Mouse (Mus musculus): ENCODE measurements around the gene Fbxo36. TPM values are rescaled to one million over a fixed set of nuclear protein-coding genes. Genes with fewer than 3 reads are reported as not detected.

Gene Fbxo36
- polyA plus RNA-seq, 1 experiment from 2014 or later = 9.4 TPM

DNA sequence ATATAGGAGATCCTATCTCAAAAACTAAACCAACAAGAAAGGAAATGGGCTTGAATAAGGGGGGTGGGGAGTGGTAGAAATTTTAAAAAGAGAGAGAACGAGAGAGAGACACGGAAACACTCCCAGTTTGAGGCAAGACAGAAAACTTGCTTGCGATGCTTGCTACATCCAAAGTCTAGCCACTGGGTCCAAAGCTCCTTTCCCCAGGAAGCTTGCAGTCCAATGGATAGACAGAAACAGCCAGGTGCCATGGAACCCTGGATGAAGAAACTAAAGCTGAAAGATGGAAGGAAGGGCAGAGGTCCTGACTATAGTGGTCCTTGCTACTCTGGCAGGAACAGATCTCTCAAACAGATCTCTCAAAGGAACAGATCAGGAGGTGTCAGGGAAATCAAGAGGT lies 8.7 kb downstream of the Fbxo36 start:
- no peak for TF ChIP-seq CTCF (IDR thresholded peaks at IDR 0.05; ENCODE audit: low read depth)
- Histone ChIP-seq H3K27ac (ENCODE audit: low read depth) (no peak overlapping the region), H3K36me3 (ENCODE audit: insufficient read depth) (no peaks in the 10 kb centered on the region), H3K27me3 (ENCODE audit: insufficient read depth, low read length) (no peaks in the 10 kb centered on the region), H3K9me3 (ENCODE audit: low read depth, low read length) (no peaks in the 10 kb centered on the region), H3K4me2 (no peak overlapping the region), H3K4me3 (ENCODE audit: low read depth, low read length) (no peak overlapping the region), H3K4me1 (ENCODE audit: insufficient read depth) (no peaks in the 10 kb centered on the region), H3K9ac (no peak overlapping the region)
- DNase-seq (no peak), ATAC-seq (ENCODE audit: insufficient read depth) (no peak)
- WGBS = 93% methylated on average over 3 of the region's 3 CpGs

DNA sequence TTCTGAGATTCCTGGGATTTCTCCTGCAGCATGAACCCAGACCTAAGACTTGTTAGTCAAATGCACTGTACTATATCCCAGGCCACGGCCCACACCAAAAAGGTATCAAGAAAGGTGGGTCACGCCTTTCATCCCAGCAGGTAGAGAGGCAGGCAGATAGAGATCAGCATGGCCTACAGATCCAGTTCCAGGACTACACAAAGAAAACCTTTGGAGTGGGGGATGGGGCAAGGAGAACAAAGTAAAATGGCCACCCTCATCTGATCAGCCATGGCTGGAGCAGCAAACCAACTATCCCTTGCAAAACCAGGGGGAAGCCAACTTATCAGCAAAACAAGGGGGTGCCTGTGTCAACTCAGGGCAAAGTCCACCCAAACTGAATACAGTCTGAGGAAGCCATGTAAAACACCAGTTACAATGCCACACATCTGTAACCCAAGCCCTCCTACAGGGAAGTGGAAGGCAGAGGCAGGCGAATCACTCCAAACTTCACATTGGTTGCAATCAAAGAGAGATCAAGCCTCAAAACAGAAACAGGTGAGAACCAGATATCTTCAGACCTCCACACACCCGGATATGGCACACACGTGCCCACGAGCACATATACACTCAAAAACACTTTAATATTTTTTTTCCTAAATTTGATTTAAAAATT lies 9.3 kb downstream of the Fbxo36 start:
- no peak for TF ChIP-seq CTCF (IDR thresholded peaks at IDR 0.05; ENCODE audit: low read depth)

DNA sequence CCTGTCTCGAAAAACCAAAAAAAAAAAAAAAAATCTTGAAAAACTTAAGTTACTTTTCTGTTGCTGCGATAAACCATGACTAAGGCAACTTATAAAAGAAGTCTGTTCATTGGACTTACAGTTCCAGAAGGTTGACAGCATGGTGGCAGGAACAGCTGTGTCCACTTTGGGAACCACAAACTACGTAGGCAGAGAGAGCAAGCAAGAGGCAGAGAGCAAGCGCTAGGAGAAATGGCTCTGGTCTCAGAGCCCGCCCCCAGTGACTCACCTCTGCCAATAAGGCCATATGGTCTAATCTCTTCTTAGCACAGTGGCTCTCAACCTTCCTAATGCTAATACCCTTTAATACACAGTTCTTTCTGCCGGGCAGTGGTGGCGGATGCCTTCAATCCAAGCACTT lies 10.2 kb downstream of the Fbxo36 start:
- 89% methylated on average over 7 of the region's 7 CpGs for WGBS
- TF ChIP-seq CTCF (IDR thresholded peaks at IDR 0.05; ENCODE audit: low read depth) = no peak
- Histone ChIP-seq H3K27ac (ENCODE audit: low read depth) (no peak overlapping the region), H3K36me3 (ENCODE audit: insufficient read depth) (no peaks in the 10 kb centered on the region), H3K27me3 (ENCODE audit: insufficient read depth, low read length) (no peaks in the 10 kb centered on the region), H3K4me1 (ENCODE audit: insufficient read depth) (no peaks in the 10 kb centered on the region), H3K4me2 (no peak overlapping the region), H3K4me3 (ENCODE audit: low read depth, low read length) (no peak overlapping the region), H3K9ac (no peak overlapping the region), H3K9me3 (ENCODE audit: low read depth, low read length) (no peaks in the 10 kb centered on the region)
- DNase-seq = no peak
- ATAC-seq (ENCODE audit: insufficient read depth) = no peak

More for the DNA sequence above, 9.3 kb downstream of the Fbxo36 start:
- no peaks in the 10 kb centered on the region for H3K27me3 ChIP-seq (ENCODE audit: insufficient read depth, low read length)
- no peak overlapping the region for H3K4me2 ChIP-seq
- DNase-seq = no peak
- no peaks in the 10 kb centered on the region for H3K9me3 ChIP-seq (ENCODE audit: low read depth, low read length)
- H3K27ac ChIP-seq (ENCODE audit: low read depth) = no peak overlapping the region
- no peaks in the 10 kb centered on the region for H3K4me1 ChIP-seq (ENCODE audit: insufficient read depth)
- WGBS = 94% methylated on average over 6 of the region's 6 CpGs
- H3K4me3 ChIP-seq (ENCODE audit: low read depth, low read length) = no peak overlapping the region
- H3K36me3 ChIP-seq (ENCODE audit: insufficient read depth) = no peaks in the 10 kb centered on the region
- H3K9ac ChIP-seq = no peak overlapping the region
- ATAC-seq (ENCODE audit: insufficient read depth) = no peak

DNA sequence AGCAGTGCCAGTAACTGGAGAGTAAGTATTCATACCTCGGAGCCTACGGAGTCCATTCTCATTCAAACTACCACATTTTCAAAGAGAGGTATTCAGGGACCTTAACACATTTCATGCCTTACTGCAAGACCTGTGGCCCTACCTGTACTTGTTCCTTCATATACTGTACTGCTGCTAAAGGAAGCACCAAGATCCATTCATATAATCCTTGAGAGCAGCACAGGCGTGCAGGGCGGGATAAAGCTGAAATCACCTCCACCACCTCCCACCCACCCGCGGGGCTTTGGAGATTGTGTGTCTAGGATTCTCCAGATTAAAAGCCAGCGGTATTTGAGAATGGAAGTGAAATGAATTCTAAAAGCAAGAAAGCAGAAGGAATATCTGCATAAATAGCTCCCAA lies 10.8 kb downstream of the Fbxo36 start:
- Histone ChIP-seq H3K27me3 (ENCODE audit: insufficient read depth, low read length) (no peaks in the 10 kb centered on the region), H3K36me3 (ENCODE audit: insufficient read depth) (no peaks in the 10 kb centered on the region), H3K9me3 (ENCODE audit: low read depth, low read length) (no peaks in the 10 kb centered on the region), H3K4me2 (no peak overlapping the region), H3K4me1 (ENCODE audit: insufficient read depth) (no peaks in the 10 kb centered on the region), H3K4me3 (ENCODE audit: low read depth, low read length) (no peak overlapping the region), H3K27ac (ENCODE audit: low read depth) (no peak overlapping the region), H3K9ac (no peak overlapping the region)
- 90% methylated on average over 7 of the region's 7 CpGs for WGBS
- ATAC-seq (ENCODE audit: insufficient read depth) = no peak
- TF ChIP-seq CTCF (IDR thresholded peaks at IDR 0.05; ENCODE audit: low read depth) = no peak
- no peak for DNase-seq

DNA sequence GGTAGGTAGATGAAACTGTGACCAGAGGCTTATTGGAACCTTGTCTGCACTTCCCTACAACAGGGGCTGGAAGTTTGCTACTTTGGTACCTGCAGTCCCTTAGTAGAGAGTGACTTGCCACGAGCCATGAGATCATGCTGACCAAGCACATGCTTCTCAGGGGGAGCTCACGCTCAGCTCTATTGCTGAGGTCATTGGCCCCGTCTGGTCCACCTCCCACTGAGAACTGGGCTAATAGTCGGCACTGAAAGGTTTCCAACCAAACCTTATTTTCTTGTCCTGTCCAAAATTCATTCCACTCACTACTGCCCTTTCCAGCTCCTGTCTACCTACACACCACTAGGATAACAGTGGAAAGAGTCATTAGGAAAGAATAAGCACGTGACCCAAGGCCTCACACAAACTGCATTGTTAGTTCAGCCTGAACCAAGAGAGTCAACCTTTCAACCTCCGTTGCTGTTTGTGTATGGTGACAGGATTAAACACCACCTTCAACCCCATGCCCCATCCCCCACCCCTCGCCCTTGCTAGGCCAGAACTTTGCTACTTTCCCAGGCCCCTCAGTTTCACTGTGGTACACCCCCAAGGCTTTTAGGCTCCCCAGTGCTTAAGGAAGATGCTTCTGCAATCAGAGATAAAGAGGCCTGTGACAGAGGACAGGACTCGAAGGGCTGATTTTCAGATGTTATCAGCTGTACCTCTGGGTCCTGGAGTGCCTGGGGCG lies 12.0 kb downstream of the Fbxo36 start:
- H3K27ac ChIP-seq (ENCODE audit: low read depth) = no peak overlapping the region
- DNase-seq = no peak
- no peak overlapping the region for H3K4me3 ChIP-seq (ENCODE audit: low read depth, low read length)
- H3K9ac ChIP-seq = no peak overlapping the region
- H3K4me2 ChIP-seq = no peak overlapping the region
- no peaks in the 10 kb centered on the region for H3K4me1 ChIP-seq (ENCODE audit: insufficient read depth)
- no peak for TF ChIP-seq CTCF (IDR thresholded peaks at IDR 0.05; ENCODE audit: low read depth)
- 23% methylated on average over 9 of the region's 9 CpGs for WGBS
- no peak for ATAC-seq (ENCODE audit: insufficient read depth)
- H3K9me3 ChIP-seq (ENCODE audit: low read depth, low read length) = no peaks in the 10 kb centered on the region
- no peaks in the 10 kb centered on the region for H3K36me3 ChIP-seq (ENCODE audit: insufficient read depth)
- no peaks in the 10 kb centered on the region for H3K27me3 ChIP-seq (ENCODE audit: insufficient read depth, low read length)

DNA sequence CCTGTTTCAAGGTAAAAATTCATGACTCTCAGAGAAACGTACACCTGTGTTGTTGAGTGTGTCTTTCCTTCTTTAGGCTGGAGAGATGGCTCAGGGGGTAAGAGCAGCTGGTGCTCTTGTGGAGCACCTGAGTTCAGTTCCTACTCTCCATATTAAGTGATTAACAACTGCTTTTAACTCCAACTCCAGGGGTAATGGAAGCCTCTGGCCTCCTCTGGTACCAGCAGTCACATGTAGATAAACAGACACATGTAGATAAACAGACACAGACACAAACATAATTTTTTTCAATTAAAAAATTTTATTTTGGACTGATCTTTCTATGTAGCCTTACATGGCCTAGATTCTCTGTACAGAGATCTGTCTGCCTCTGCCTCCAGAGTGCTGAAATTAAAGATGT lies 14.1 kb downstream of the Fbxo36 start:
- Histone ChIP-seq H3K4me2 (no peak overlapping the region), H3K27ac (ENCODE audit: low read depth) (no peak overlapping the region), H3K9me3 (ENCODE audit: low read depth, low read length) (no peaks in the 10 kb centered on the region), H3K27me3 (ENCODE audit: insufficient read depth, low read length) (no peaks in the 10 kb centered on the region), H3K9ac (no peak overlapping the region), H3K4me3 (ENCODE audit: low read depth, low read length) (no peak overlapping the region), H3K4me1 (ENCODE audit: insufficient read depth) (no peaks in the 10 kb centered on the region), H3K36me3 (ENCODE audit: insufficient read depth) (no peaks in the 10 kb centered on the region)
- DNase-seq (no peak), ATAC-seq (ENCODE audit: insufficient read depth) (no peak)
- 77% methylated on average over 1 of the region's 1 CpGs for WGBS
- no peak for TF ChIP-seq CTCF (IDR thresholded peaks at IDR 0.05; ENCODE audit: low read depth)

DNA sequence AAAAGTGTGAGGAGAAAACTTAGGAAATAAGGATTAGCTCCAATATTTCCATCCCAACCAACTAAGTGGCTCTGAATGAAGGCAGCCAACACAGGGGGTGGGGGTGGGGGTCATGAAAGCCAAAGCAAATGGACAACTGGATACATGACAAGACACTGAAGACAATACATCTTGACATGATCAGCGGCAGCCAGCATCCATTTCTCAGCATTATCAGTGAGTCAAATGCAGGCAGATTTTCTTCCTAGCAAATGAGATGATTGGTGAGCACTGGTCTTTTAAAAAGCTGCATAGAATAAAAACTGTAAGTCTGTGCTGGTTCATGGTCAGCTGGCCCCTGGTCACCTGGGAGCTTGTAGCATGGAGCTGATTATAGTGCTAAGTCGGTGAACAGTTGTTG lies 15.3 kb downstream of the Fbxo36 start:
- no peak for TF ChIP-seq CTCF (IDR thresholded peaks at IDR 0.05; ENCODE audit: low read depth)
- WGBS = 74% methylated on average over 2 of the region's 2 CpGs

More for the DNA sequence above, 15.3 kb downstream of the Fbxo36 start:
- Histone ChIP-seq H3K27ac (ENCODE audit: low read depth) (no peak overlapping the region), H3K9me3 (ENCODE audit: low read depth, low read length) (no peaks in the 10 kb centered on the region), H3K36me3 (ENCODE audit: insufficient read depth) (no peaks in the 10 kb centered on the region), H3K4me2 (no peak overlapping the region), H3K9ac (no peak overlapping the region), H3K4me3 (ENCODE audit: low read depth, low read length) (no peak overlapping the region), H3K27me3 (ENCODE audit: insufficient read depth, low read length) (no peaks in the 10 kb centered on the region), H3K4me1 (ENCODE audit: insufficient read depth) (no peaks in the 10 kb centered on the region)
- no peak for DNase-seq
- ATAC-seq (ENCODE audit: insufficient read depth) = no peak

All from lung, embryonic 14.5 days (tissue).